Mouse (Mus musculus) urinary bladder, adult 18-20 months (tissue): ENCODE results near the gene Gm13276.
A peak's percentile ranks its signal among the peaks of the same experiment; 100 is the strongest.
"Not testable (repeated sequence)": the region's sequence is repeated elsewhere in the genome, so short reads cannot be mapped to it uniquely, and the experiment has no call there.

Source experiments
- DNase-seq, 2 experiments: peaks; one replicate each; pipeline ENCODE4 v3.0.0; 2022; ENCODE audit warnings: low spot score in 2 of 2, mixed read lengths in 2 of 2

Gm13276 gene

GRCm38 (mm10) chr4:88782335-88782734 is 3.2 kb upstream of the Gm13276 start:
- not testable (repeated sequence) for DNase-seq

- DNase-seq = peak in 1 of 2 experiments; percentile 63
Measured at GRCm38 (mm10) chr4:88788402-88788801, 2.9 kb downstream of the Gm13276 start, which contains the start of gene Gm13277. TSS of gene Gm13277 (plus strand) at chr4:88788632.

- not testable (repeated sequence) for DNase-seq
Measured at GRCm38 (mm10) chr4:88791250-88791649, 5.7 kb downstream of the Gm13276 start, which contains the start of gene Gm13278. TSS of gene Gm13278 (plus strand) at chr4:88791550.

DNA sequence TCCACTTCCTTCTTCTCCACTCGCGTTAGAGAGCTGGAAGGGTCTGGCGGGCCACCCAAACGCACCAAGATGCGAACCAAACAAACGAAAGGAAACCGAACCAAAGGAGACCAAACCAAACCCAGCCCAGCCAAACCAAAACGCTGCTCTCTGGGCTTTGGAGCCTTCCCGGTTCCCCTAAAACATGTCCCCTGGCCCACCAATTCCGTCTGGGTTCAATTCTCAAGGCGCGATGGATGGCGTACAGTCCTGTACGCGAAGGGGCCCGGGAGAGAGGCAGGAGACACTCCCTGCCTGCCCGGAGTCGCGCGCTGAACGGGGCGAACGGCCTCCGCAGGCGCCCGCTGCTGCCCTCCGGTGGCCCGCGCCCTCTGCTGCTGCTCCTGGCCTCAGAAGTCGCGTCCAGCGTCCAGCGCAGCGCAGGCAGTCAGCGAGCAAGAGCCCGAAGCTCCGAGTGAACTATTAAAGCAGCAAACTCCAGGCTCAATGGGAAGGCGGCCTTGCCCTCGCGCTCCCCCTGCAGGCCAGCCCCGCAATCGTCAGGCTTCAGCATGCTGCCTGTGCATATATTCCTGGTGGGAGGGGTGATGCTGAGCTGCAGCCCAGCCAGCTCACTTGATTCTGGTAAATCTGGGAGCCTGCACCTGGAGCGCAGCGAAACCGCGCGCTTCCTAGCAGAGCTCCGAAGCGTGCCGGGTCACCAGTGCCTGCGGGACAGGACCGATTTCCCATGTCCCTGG is 8.6 kb downstream of the Gm13276 start, which contains the start of gene Gm13275:
Gm13275 (plus strand) TSS at position 552 of the 740 bp plus-strand sequence.
- peak; percentile 75 to 100 for DNase-seq

DNA sequence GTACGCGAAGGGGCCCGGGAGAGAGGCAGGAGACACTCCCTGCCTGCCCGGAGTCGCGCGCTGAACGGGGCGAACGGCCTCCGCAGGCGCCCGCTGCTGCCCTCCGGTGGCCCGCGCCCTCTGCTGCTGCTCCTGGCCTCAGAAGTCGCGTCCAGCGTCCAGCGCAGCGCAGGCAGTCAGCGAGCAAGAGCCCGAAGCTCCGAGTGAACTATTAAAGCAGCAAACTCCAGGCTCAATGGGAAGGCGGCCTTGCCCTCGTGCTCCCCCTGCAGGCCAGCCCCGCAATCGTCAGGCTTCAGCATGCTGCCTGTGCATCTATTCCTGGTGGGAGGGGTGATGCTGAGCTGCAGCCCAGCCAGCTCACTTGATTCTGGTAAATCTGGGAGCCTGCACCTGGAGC is 11.6 kb downstream of the Gm13276 start, which contains the start of gene Gm13279:
Gm13279 (plus strand) TSS at position 301 of the 400 bp plus-strand sequence.
- DNase-seq = not testable (repeated sequence)

GRCm38 (mm10) chr4:88799365-88799764 is 13.9 kb downstream of the Gm13276 start, which contains the start of gene Gm13285:
TSS of gene Gm13285 (plus strand) at chr4:88799665.
- DNase-seq = not testable (repeated sequence)

GRCm38 (mm10) chr4:88802954-88803353 is 17.4 kb downstream of the Gm13276 start, which contains the start of gene Gm13287:
TSS of gene Gm13287 (plus strand) at chr4:88803254.
- DNase-seq = not testable (repeated sequence)

DNA sequence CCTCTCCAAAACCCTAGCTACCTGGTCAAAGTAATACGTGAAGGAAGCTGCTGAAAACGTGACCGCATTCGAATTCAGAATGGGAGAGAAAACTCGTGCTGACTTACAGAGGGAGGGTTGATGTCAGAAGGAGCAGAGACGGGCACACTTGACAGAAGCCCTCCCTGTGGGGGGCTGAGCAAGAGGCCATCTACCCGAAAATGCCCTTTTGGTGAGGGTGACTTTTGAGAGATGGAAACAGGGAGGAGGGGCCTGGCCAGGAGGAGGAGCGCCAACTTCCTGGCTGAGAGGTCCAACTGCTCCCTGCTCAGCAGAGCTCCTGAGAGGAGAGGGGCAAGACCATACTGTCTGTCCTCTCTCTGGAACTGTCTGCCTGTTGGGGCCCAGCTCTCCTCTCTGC is 19.7 kb downstream of the Gm13276 start, which contains the start of gene Gm13288:
Gm13288 (plus strand) TSS at position 301 of the 400 bp plus-strand sequence.
- not testable (repeated sequence) for DNase-seq

GRCm38 (mm10) chr4:88805761-88806160 is 20.3 kb downstream of the Gm13276 start:
- DNase-seq = peak in 1 of 2 experiments; percentile 18

DNA sequence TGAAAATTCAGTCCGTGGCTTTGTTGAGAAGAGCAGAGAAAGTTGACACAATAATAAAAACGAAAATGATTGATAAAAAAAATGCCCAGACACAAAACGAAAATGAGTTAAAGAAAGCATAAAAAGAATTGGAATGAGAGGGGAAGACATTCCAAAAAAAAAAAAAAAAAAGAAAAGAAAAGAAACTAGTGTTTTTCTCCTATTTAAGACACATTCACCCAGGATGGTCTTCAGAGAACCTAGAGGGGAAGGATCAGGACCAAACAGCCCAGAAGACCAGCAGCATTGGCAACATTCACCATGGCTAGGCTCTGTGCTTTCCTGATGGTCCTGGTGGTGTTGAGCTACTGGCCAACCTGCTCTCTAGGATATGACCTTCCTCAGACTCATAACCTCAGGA is 30.4 kb downstream of the Gm13276 start, which contains the start of gene Ifna7:
Ifna7 (plus strand) TSS at position 301 of the 400 bp plus-strand sequence.
- DNase-seq = no peak

- DNase-seq = no peak
Measured at GRCm38 (mm10) chr4:88819659-88820058, 34.1 kb downstream of the Gm13276 start, which contains the start of gene Ifna11. TSS of gene Ifna11 (plus strand) at chr4:88819959.

GRCm38 (mm10) chr4:88822995-88823394 is 37.5 kb downstream of the Gm13276 start:
- DNase-seq = no peak

DNA sequence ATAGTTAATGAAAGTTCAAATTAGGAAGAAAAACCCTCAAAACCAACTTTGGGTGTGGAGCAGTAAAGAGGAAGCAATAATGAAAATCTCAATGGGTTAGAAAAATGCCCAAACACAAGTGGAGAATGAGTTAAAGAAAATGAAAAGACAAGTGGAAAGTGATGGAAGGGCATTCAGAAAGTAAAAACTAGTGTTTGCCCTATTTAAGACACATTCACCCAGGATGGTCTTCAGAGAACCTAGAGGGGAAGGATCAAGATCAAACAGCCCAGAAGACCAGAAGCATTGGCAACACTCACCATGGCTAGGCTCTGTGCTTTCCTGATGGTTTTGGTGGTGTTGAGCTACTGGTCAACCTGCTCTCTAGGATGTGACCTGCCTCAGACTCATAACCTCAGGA is 41.6 kb downstream of the Gm13276 start, which contains the start of gene Ifna6:
Ifna6 (plus strand) TSS at position 301 of the 400 bp plus-strand sequence.
- DNase-seq = not testable (repeated sequence)

- peak in 1 of 2 experiments; percentile 15 for DNase-seq
Measured at GRCm38 (mm10) chr4:88830523-88830922, 45.0 kb downstream of the Gm13276 start.

GRCm38 (mm10) chr4:88835225-88835624 is 49.7 kb downstream of the Gm13276 start, which contains the start of gene Ifna5:
TSS of gene Ifna5 (plus strand) at chr4:88835525.
- DNase-seq = not testable (repeated sequence)
